Mouse (Mus musculus) adrenal gland, postnatal 4 days (tissue): ENCODE data around the gene Sh3bgrl3. TPM values are rescaled to one million over a fixed set of nuclear protein-coding genes. Genes with fewer than 3 reads are reported as not detected.

Source experiments
- DNase-seq, 2 experiments: peaks; one replicate each; pipeline ENCODE4 v3.0.0; 2021 to 2022; ENCODE audit warnings: low spot score in 2 of 2, mixed read lengths in 2 of 2
- total RNA-seq, 2 experiments: library from RNA; stranded (reverse); gene quantifications; 2 replicates each; pipeline ENCODE4 v1.2.3; 2021

Gene Sh3bgrl3
- total RNA-seq, 2 experiments from 2014 or later: 108 to 111 TPM

GRCm38 (mm10) chr4:134129482-134129881 lies 893 bp upstream of the Sh3bgrl3 start:
- DNase-seq: no peak

GRCm38 (mm10) chr4:134128983-134129362 lies 384 bp upstream of the Sh3bgrl3 start:
- no peak for DNase-seq

GRCm38 (mm10) chr4:134127793-134128192 lies 796 bp downstream of the Sh3bgrl3 start:
- DNase-seq: no peak

- DNase-seq: no peak
Measured at GRCm38 (mm10) chr4:134127121-134127455, 1.5 kb downstream of the Sh3bgrl3 start.

- no peak for DNase-seq
Measured at GRCm38 (mm10) chr4:134126300-134127120, 2.1 kb downstream of the Sh3bgrl3 start.

- no peak for DNase-seq
Measured at GRCm38 (mm10) chr4:134125383-134126060, 3.1 kb downstream of the Sh3bgrl3 start.

- DNase-seq: no peak
Measured at GRCm38 (mm10) chr4:134123680-134124551, 4.7 kb downstream of the Sh3bgrl3 start.

- no peak for DNase-seq
Measured at GRCm38 (mm10) chr4:134123147-134123546, 5.4 kb downstream of the Sh3bgrl3 start.

GRCm38 (mm10) chr4:134122281-134122680 lies 6.3 kb downstream of the Sh3bgrl3 start:
- DNase-seq: no peak

GRCm38 (mm10) chr4:134121571-134121970 lies 7.0 kb downstream of the Sh3bgrl3 start:
- DNase-seq: no peak

GRCm38 (mm10) chr4:134120916-134121315 lies 7.7 kb downstream of the Sh3bgrl3 start:
- no peak for DNase-seq

GRCm38 (mm10) chr4:134120192-134120805 lies 8.3 kb downstream of the Sh3bgrl3 start:
- no peak for DNase-seq

- no peak for DNase-seq
Measured at GRCm38 (mm10) chr4:134119644-134120043, 8.9 kb downstream of the Sh3bgrl3 start.

- no peak for DNase-seq
Measured at GRCm38 (mm10) chr4:134119042-134119441, 9.5 kb downstream of the Sh3bgrl3 start.

GRCm38 (mm10) chr4:134118126-134118800 lies 10.3 kb downstream of the Sh3bgrl3 start:
- no peak for DNase-seq

GRCm38 (mm10) chr4:134117012-134117411 lies 11.6 kb downstream of the Sh3bgrl3 start:
- no peak for DNase-seq

GRCm38 (mm10) chr4:134116501-134116900 lies 12.1 kb downstream of the Sh3bgrl3 start:
- DNase-seq: no peak

- no peak for DNase-seq
Measured at GRCm38 (mm10) chr4:134115215-134116144, 13.1 kb downstream of the Sh3bgrl3 start.

GRCm38 (mm10) chr4:134114038-134114437 lies 14.6 kb downstream of the Sh3bgrl3 start:
- DNase-seq: no peak
